Mouse (Mus musculus) lung, embryonic 16.5 days (tissue): ENCODE data around the gene Wdr43. TPM values are rescaled to one million over a fixed set of nuclear protein-coding genes. Genes with fewer than 3 reads are reported as not detected.

Source experiments
- ATAC-seq: fragments of 200-750 bp; cut with Nextera tagmentation; 2 replicates; pipeline ENCODE4 v1.8.0; 2017; ENCODE audit warnings: low read depth, mild to moderate bottlenecking, moderate library complexity
- H3K27ac ChIP-seq: fragments of 300-500 bp; sonication (generic); 2 replicates; pipeline ENCODE4 v1.5.1; 2014; ENCODE audit warnings: mild to moderate bottlenecking, control low read depth, low read length
- H3K27me3 ChIP-seq: fragments of 300-500 bp; sonication (generic); 2 replicates; pipeline ENCODE4 v1.6.1; 2014; ENCODE audit warnings: low read depth, low read length, mixed read lengths; ENCODE audit not compliant: control insufficient read depth, insufficient read depth
- H3K36me3 ChIP-seq: fragments of 300-500 bp; sonication (generic); 2 replicates; pipeline ENCODE4 v1.6.1; 2014; ENCODE audit warnings: low read length; ENCODE audit not compliant: control insufficient read depth, insufficient read depth
- H3K4me1 ChIP-seq: fragments of 300-500 bp; sonication (generic); replicated peaks from 2 replicates; pipeline ENCODE4 v1.6.1; 2014; ENCODE audit warnings: low read length, mixed read lengths; ENCODE audit not compliant: control insufficient read depth, insufficient read depth
- H3K4me2 ChIP-seq: fragments of 300-500 bp; sonication (generic); 2 replicates; pipeline ENCODE4 v1.6.1; 2014; ENCODE audit warnings: low read depth, low read length, control low read depth
- H3K4me3 ChIP-seq: fragments of 300-500 bp; sonication (generic); 2 replicates; pipeline ENCODE4 v1.5.1; 2014; ENCODE audit warnings: mild to moderate bottlenecking, low read length, control low read depth
- H3K9ac ChIP-seq: fragments of 300-500 bp; sonication (generic); 2 replicates; pipeline ENCODE4 v1.6.1; 2014; ENCODE audit warnings: low read length, control low read depth
- H3K9me3 ChIP-seq: fragments of 300-500 bp; sonication (generic); 2 replicates; pipeline ENCODE4 v1.6.1; 2016; ENCODE audit warnings: low read length; ENCODE audit not compliant: control insufficient read depth
- WGBS: fragments of 180-500 bp; shearing (Covaris S2); extraction: QIAGEN DNeasy Blood & Tissue Kit; methylation state at CpG from one replicate; pipeline ENCODE4 v1.1.7; 2014; 5-methylcytosine and 5-hydroxymethylcytosine counted together
- polyA plus RNA-seq: library from polyadenylated mRNA; unstranded; fragments of >200 nt; fragmentation: Nextera tagmentation; extraction: Ambion mirVana; gene quantifications from 2 replicates; pipeline ENCODE4 v1.2.1, GENCODE M21; 2015

Wdr43 gene
- polyA plus RNA-seq, 1 experiment from 2014 or later, result 59.5 TPM

DNA sequence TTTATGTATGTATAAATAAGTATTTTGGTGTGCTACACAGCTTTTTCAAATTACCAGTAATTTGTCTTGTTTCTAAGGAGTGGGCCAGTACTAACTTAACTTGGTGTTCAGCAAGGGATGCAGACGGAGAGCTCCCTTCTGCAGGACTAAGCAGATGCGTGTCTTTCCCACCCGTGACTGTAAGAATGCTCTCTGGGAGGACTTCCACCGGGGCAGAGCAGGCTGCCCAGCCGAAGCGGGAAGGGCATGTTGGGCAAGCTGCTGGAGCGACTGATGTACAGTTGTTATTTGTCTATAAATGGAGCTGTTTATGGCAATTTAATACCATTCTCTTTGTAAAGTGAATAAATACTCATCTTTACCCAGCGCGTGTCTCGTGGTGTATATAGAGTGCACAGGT, 43.0 kb downstream of the Wdr43 start:
- Histone ChIP-seq H3K27ac (no peak overlapping the region), H3K27me3 (no peaks in the 10 kb centered on the region), H3K4me2 (no peak overlapping the region), H3K9ac (no peak overlapping the region), H3K36me3 (peaks cover 19% of the 10 kb centered on the region), H3K9me3 (no peaks in the 10 kb centered on the region), H3K4me1 (no peaks in the 10 kb centered on the region; the same call in 1 of the 2 replicates), H3K4me3 (no peak overlapping the region)
- ATAC-seq, result no peak
- WGBS, result 90% methylated on average over 10 of the region's 10 CpGs

DNA sequence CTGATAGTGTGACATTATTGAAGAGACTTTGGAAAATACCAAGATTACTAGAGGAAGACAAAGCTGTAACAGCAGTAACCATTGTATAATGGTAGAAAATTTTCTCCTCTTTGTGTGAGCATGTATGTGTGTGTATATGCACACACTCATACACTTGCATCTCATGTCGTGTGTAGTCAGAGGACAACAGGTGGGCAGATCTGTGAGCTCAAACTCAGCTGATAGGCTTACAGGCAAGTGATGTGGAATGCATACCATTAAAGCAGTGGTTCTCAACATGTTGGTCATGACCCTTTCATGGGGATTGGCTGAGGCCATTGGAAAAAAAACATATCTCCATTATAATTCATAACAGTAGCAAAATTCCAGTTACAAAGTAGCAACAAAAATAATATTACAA, 44.7 kb downstream of the Wdr43 start:
- no peak for ATAC-seq
- Histone ChIP-seq H3K9ac (no peak overlapping the region), H3K27ac (no peak overlapping the region), H3K9me3 (no peaks in the 10 kb centered on the region), H3K4me2 (no peak overlapping the region), H3K4me1 (no peaks in the 10 kb centered on the region; the same call in 1 of the 2 replicates), H3K36me3 (peaks cover 12% of the 10 kb centered on the region), H3K27me3 (no peaks in the 10 kb centered on the region), H3K4me3 (no peak overlapping the region)
- WGBS, result 41% methylated on average over 1 of the region's 1 CpGs

GRCm38 (mm10) chr17:71662751-71663250, 47.1 kb downstream of the Wdr43 start:
- Histone ChIP-seq H3K27me3 (no peaks in the 10 kb centered on the region), H3K4me2 (peak overlapping the region; percentile 74), H3K4me3 (peak overlapping the region; percentile 47), H3K9me3 (no peaks in the 10 kb centered on the region), H3K36me3 (peaks cover 3% of the 10 kb centered on the region; the same call in 1 of the 2 replicates), H3K27ac (no peak overlapping the region), H3K4me1 (peaks cover 7% of the 10 kb centered on the region), H3K9ac (peak overlapping the region; percentile 64)
- 4% methylated on average over 21 of the region's 21 CpGs for WGBS
- peak; percentile 88 for ATAC-seq

- Histone ChIP-seq H3K27me3 (no peaks in the 10 kb centered on the region), H3K4me1 (peaks cover 7% of the 10 kb centered on the region), H3K9ac (no peak overlapping the region), H3K4me2 (no peak overlapping the region), H3K36me3 (no peaks in the 10 kb centered on the region; the same call in 1 of the 2 replicates), H3K9me3 (no peaks in the 10 kb centered on the region), H3K27ac (no peak overlapping the region), H3K4me3 (no peak overlapping the region)
- WGBS, result 67% methylated on average over 6 of the region's 6 CpGs
- no peak for ATAC-seq
Observed at GRCm38 (mm10) chr17:71663491-71663890, 47.8 kb downstream of the Wdr43 start.

- no peaks in the 10 kb centered on the region for H3K27me3 ChIP-seq
- H3K4me1 ChIP-seq, result peaks cover 7% of the 10 kb centered on the region
- no peaks in the 10 kb centered on the region for H3K36me3 ChIP-seq
- no peak overlapping the region for H3K4me3 ChIP-seq
- H3K27ac ChIP-seq, result no peak overlapping the region
- no peak overlapping the region for H3K4me2 ChIP-seq
- H3K9me3 ChIP-seq, result no peaks in the 10 kb centered on the region
- H3K9ac ChIP-seq, result no peak overlapping the region
- WGBS, result 56% methylated on average over 1 of the region's 1 CpGs
- ATAC-seq, result no peak
Observed at GRCm38 (mm10) chr17:71664172-71664571, 48.5 kb downstream of the Wdr43 start.

- 77% methylated on average over 4 of the region's 4 CpGs for WGBS
- no peak overlapping the region for H3K27ac ChIP-seq
- H3K36me3 ChIP-seq, result no peaks in the 10 kb centered on the region
- H3K4me3 ChIP-seq, result no peak overlapping the region
- H3K9me3 ChIP-seq, result no peaks in the 10 kb centered on the region
- no peak overlapping the region for H3K9ac ChIP-seq
- no peaks in the 10 kb centered on the region for H3K27me3 ChIP-seq
- ATAC-seq, result no peak
- H3K4me1 ChIP-seq, result peaks cover 7% of the 10 kb centered on the region
- no peak overlapping the region for H3K4me2 ChIP-seq
Observed at GRCm38 (mm10) chr17:71665201-71665600, 49.5 kb downstream of the Wdr43 start.

DNA sequence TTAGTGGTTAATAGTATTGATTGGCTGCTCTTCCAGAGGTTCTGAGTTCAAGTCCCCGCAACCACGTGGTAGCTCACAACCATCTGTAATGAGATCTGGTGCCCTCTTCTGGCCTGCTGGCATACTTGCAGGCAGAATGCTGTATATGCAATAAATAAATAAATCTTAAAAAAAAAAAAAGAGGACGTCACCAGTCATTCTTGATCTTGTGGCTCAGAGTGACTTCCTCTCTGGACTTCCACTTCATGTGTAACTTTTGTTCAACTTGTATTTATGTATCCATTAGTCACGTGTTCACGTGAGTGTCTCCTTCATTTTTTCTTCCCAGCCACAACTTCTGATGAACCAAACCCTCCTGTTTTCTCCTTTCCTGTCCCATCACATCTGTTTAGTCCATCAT, 53.8 kb downstream of the Wdr43 start:
- no peaks in the 10 kb centered on the region for H3K36me3 ChIP-seq
- no peaks in the 10 kb centered on the region for H3K27me3 ChIP-seq
- peaks cover 32% of the 10 kb centered on the region for H3K4me1 ChIP-seq
- ATAC-seq, result no peak
- no peak overlapping the region for H3K27ac ChIP-seq
- no peak overlapping the region for H3K9ac ChIP-seq
- WGBS, result 74% methylated on average over 5 of the region's 5 CpGs
- H3K4me3 ChIP-seq, result no peak overlapping the region
- H3K4me2 ChIP-seq, result no peak overlapping the region
- no peaks in the 10 kb centered on the region for H3K9me3 ChIP-seq

GRCm38 (mm10) chr17:71671840-71672546, 56.3 kb downstream of the Wdr43 start:
- H3K4me1 ChIP-seq, result peaks cover 35% of the 10 kb centered on the region

DNA sequence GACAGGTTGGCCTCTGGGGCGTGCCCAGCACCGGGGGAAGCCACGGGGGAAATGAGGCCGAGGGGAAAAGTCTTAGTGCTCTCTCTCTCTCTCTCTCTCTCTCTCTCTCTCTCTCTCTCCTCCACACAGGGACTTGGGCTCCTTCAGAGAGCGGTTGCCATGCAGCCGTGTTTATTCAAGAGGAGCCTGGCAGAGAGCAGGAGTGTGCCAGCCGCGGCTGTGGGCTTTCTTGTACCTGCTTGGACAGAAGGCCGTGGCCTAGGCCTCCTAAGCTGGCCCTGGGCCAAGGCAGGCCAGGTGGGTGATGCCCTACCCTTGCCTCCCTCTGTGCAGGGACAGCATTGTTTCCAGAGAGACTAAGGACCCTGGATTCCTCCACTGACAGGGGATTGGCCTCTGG, 57.4 kb downstream of the Wdr43 start, which contains the start of gene Togaram2:
Gene Togaram2, plus strand, starts transcription at position 170 of the 400 bp plus-strand sequence.
- 37% methylated on average over 9 of the region's 9 CpGs for WGBS
- no peaks in the 10 kb centered on the region for H3K9me3 ChIP-seq
- H3K4me1 ChIP-seq, result peaks cover 30% of the 10 kb centered on the region

More at GRCm38 (mm10) chr17:71671840-71672546, 56.3 kb downstream of the Wdr43 start:
- WGBS, result 40% methylated on average over 17 of the region's 17 CpGs
- H3K9me3 ChIP-seq, result no peaks in the 10 kb centered on the region
- no peaks in the 10 kb centered on the region for H3K27me3 ChIP-seq
- H3K4me3 ChIP-seq, result no peak overlapping the region
- H3K9ac ChIP-seq, result no peak overlapping the region
- no peaks in the 10 kb centered on the region for H3K36me3 ChIP-seq
- 0 out of 2 replicates have a peak overlapping the region, but pooled peaks have one; percentile 15 for H3K27ac ChIP-seq
- no peak for ATAC-seq
- H3K4me2 ChIP-seq, result no peak overlapping the region

More for the DNA sequence above, 57.4 kb downstream of the Wdr43 start, which contains the start of gene Togaram2:
- Histone ChIP-seq H3K4me2 (peak within 1 kb of the TSS; percentile 31; the same call in 1 of the 2 replicates), H3K36me3 (no peaks in the 10 kb centered on the region), H3K27me3 (no peaks in the 10 kb centered on the region), H3K4me3 (no peak within 1 kb of the TSS), H3K27ac (peak within 1 kb of the TSS; percentile 72), H3K9ac (peak within 1 kb of the TSS; percentile 26; the same call in 1 of the 2 replicates)
- ATAC-seq, result peak; percentile 82
